Mouse (Mus musculus): Measurements from ENCODE around the gene Ctnna2.

DNA sequence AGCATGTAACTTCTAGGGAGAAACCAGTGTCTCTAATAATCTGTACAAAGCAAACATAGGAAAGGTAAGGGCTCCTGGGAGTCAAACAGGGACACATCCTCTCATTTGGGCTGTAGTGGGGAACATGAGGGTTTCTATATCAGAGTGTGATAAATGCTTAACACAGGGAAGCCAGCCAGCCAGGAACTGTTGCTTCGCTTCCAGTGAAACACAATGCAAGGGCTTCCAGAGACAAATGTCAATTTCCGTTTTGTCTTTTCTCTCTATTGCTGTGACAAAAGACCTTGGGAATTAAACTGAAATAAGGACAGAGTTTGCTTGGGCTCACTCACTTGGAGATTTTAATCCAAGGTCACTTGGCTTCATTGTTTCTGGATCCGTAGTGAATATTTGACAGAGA is 162.4 kb downstream of the Ctnna2 start:
- TF ChIP-seq CTCF (IDR thresholded peaks at IDR 0.05; ENCODE audit: low read depth), result no peak
- no peak for TF ChIP-seq EP300 (IDR thresholded peaks at IDR 0.05; ENCODE audit: low read depth)
